Mouse (Mus musculus): Measurements from ENCODE around the gene Itgb8. TPM values are rescaled to one million over a fixed set of nuclear protein-coding genes. Genes with fewer than 3 reads are reported as not detected.

Itgb8 gene
- polyA plus RNA-seq, 1 experiment = 10.1 TPM

DNA sequence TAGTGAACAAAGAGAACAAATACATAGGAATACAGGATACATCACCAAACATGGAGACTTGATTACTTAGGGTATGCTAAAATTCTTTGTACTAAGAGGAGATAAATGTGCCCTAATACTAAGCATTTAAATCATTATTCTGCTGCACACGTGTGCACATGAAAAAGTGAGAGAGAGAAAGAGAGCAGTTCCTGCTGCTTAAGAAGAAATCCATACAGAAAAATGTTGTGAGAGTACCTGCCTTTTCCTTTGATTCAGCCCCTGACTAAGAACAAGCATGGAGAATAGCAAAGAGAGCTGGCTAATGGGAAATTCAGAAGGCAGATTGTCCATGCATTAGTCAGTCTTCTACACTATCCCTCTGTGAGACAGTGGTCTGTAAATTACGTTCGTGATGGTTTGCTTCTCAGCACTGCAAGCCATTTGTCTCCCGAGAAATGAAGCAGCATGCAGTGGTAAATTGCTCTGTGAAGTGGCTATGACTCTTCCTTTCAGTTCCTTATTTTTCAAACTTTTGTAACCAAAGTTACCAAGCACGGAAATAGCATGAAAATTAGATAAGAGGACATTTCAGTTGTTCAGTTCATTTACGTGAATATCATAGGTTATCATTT, 125.0 kb downstream of the Itgb8 start:
- TF ChIP-seq CTCF (IDR thresholded peaks at IDR 0.05; ENCODE audit: borderline replicate concordance, extremely low read depth, insufficient read depth, insufficient read length) (no peak), POLR2A (IDR thresholded peaks at IDR 0.05; ENCODE audit: borderline replicate concordance, extremely low read depth, insufficient read depth, insufficient read length, poor library complexity, severe bottlenecking) (no peak)

DNA sequence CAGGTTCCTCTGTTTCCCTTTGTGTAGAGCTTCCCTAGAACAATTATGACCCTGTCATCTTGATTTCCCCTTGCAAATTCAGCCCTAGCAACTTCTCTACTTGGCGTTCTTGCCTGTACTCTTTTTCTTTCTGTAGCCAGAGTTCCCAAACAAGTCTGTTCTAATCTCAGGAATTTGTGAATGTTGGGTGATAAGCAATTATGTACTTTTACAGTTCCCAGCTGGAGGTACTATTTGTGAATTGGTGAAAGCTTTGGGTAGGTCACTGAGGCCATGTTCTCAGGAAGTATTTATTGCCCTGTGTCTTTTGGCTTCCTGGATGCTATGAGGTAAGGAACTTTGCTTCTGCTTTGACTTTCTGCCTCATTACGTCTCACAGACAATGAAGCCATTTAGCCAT, 128.5 kb downstream of the Itgb8 start:
- TF ChIP-seq POLR2A (IDR thresholded peaks at IDR 0.05; ENCODE audit: borderline replicate concordance, extremely low read depth, insufficient read depth, insufficient read length, poor library complexity, severe bottlenecking) = no peak
- no peak for TF ChIP-seq CTCF (IDR thresholded peaks at IDR 0.05; ENCODE audit: borderline replicate concordance, extremely low read depth, insufficient read depth, insufficient read length)
- DNase-seq (ENCODE audit: low read depth) = no peak

More for the DNA sequence above, 125.0 kb downstream of the Itgb8 start:
- DNase-seq (ENCODE audit: low read depth) = peak; percentile 12

Other genes with a start within 250 kb of the Itgb8 start
- gene Macc1, start 75.5 kb upstream of the Itgb8 start, polyA plus RNA-seq (2012; rRNA removed) = 0.06 and 0.11 TPM in 2 replicates